Mouse (Mus musculus): ENCODE measurements around the gene Dis3l2.

Gene Dis3l2

GRCm38 (mm10) chr1:87023291-87024170 lies 319.9 kb downstream of the Dis3l2 start:
- WGBS, result 71% methylated on average over 6 of the region's 6 CpGs

- WGBS, result 96% methylated on average over 1 of the region's 1 CpGs
Measured at GRCm38 (mm10) chr1:87025021-87025420, 321.4 kb downstream of the Dis3l2 start.

GRCm38 (mm10) chr1:87028786-87029185 lies 325.2 kb downstream of the Dis3l2 start:
- 22% methylated on average over 2 of the region's 2 CpGs for WGBS

- 78% methylated on average over 1 of the region's 1 CpGs for WGBS
Measured at GRCm38 (mm10) chr1:87030652-87031051, 327.0 kb downstream of the Dis3l2 start.

GRCm38 (mm10) chr1:87032466-87032865 lies 328.9 kb downstream of the Dis3l2 start:
- WGBS, result 87% methylated on average over 7 of the region's 7 CpGs

- WGBS, result 60% methylated on average over 4 of the region's 4 CpGs
Measured at GRCm38 (mm10) chr1:87035532-87036161, 332.0 kb downstream of the Dis3l2 start.

GRCm38 (mm10) chr1:87036334-87036733 lies 332.7 kb downstream of the Dis3l2 start:
- WGBS, result 92% methylated on average over 3 of the region's 3 CpGs

- WGBS, result 100% methylated on average over 2 of the region's 2 CpGs
Measured at GRCm38 (mm10) chr1:87038477-87039070, 335.0 kb downstream of the Dis3l2 start.

- WGBS, result 26% methylated on average over 3 of the region's 3 CpGs
Measured at GRCm38 (mm10) chr1:87041119-87041518, 337.5 kb downstream of the Dis3l2 start.

GRCm38 (mm10) chr1:87041814-87042438 lies 338.3 kb downstream of the Dis3l2 start:
- WGBS, result 2% methylated on average over 1 of the region's 1 CpGs

GRCm38 (mm10) chr1:87050072-87050471 lies 346.5 kb downstream of the Dis3l2 start:
- WGBS, result 71% methylated on average over 3 of the region's 3 CpGs

- 94% methylated on average over 1 of the region's 1 CpGs for WGBS
Measured at GRCm38 (mm10) chr1:87050700-87051099, 347.1 kb downstream of the Dis3l2 start.

GRCm38 (mm10) chr1:87051369-87051768 lies 347.8 kb downstream of the Dis3l2 start:
- 54% methylated on average over 4 of the region's 4 CpGs for WGBS

- WGBS, result 78% methylated on average over 4 of the region's 4 CpGs
Measured at GRCm38 (mm10) chr1:87057075-87057474, 353.5 kb downstream of the Dis3l2 start.

GRCm38 (mm10) chr1:87059042-87059665 lies 355.5 kb downstream of the Dis3l2 start:
- WGBS, result 80% methylated on average over 8 of the region's 8 CpGs

- 58% methylated on average over 16 of the region's 16 CpGs for WGBS
Measured at GRCm38 (mm10) chr1:87070720-87071119, 367.1 kb downstream of the Dis3l2 start.

GRCm38 (mm10) chr1:87073776-87074175 lies 370.2 kb downstream of the Dis3l2 start:
- 90% methylated on average over 8 of the region's 8 CpGs for WGBS

GRCm38 (mm10) chr1:87086196-87086595 lies 382.6 kb downstream of the Dis3l2 start:
- 74% methylated on average over 4 of the region's 4 CpGs for WGBS

GRCm38 (mm10) chr1:87086964-87087363 lies 383.4 kb downstream of the Dis3l2 start:
- 77% methylated on average over 17 of the region's 17 CpGs for WGBS

GRCm38 (mm10) chr1:87089251-87089650 lies 385.6 kb downstream of the Dis3l2 start:
- 88% methylated on average over 11 of the region's 11 CpGs for WGBS

GRCm38 (mm10) chr1:87089828-87090227 lies 386.2 kb downstream of the Dis3l2 start, which contains the start of gene Alppl2:
Gene Alppl2, minus strand, starts transcription at chr1:87089928.
- WGBS, result 84% methylated on average over 4 of the region's 4 CpGs

- WGBS, result 80% methylated on average over 8 of the region's 8 CpGs
Measured at GRCm38 (mm10) chr1:87095642-87096041, 392.0 kb downstream of the Dis3l2 start.

All from cerebral cortex, adult 2 months (tissue).